In genomic region chr7:66434453-66434935, GRCm38 (mm10) we compare ENCODE assay signal across 9 mouse cellular contexts. TPM values are rescaled to one million over a fixed set of nuclear protein-coding genes. Genes with fewer than 3 reads are reported as not detected.
A peak's percentile ranks its signal among the peaks of the same experiment; 100 is the strongest.
DNase-seq lines count a peak whose midpoint lies in the region; ATAC-seq and TF ChIP-seq lines count a peak whose summit lies in the region.
"Had no signal": no experiment of that assay in that cellular context is flagged by ENCODE, and none has a peak within 500 bp of the region (broad histone marks: within the 10 kb centered on the region; RNA-seq: fewer than 3 reads in every experiment).

No protein-coding gene starts in this region.

- no peaks in the 10 kb centered on the region for H3K36me3 ChIP-seq in forebrain, postnatal 0 days (ENCODE audit: insufficient read depth)
- H3K36me3 ChIP-seq: embryonic facial prominence, embryonic 12.5 days had no signal

- peak; percentile 92 for TF ChIP-seq CTCF in forebrain, postnatal 0 days (IDR thresholded peaks at IDR 0.05; ENCODE audit: low read depth)

- H3K9ac ChIP-seq in forebrain, postnatal 0 days, result no peak overlapping the region
- H3K9ac ChIP-seq: embryonic facial prominence, embryonic 12.5 days had no signal

- 0 out of 2 replicates have a peak, but pooled peaks have one; percentile 49 for ATAC-seq in cerebellum, adult (ENCODE audit: insufficient number of reproducible peaks, low FRiP score, low TSS enrichment)
- ATAC-seq in forebrain, postnatal 0 days, result peak; percentile 76; the same call in 1 of the 2 replicates

- no peaks in the 10 kb centered on the region for H3K4me1 ChIP-seq in forebrain, postnatal 0 days (ENCODE audit: insufficient read depth)
- H3K4me1 ChIP-seq: embryonic facial prominence, embryonic 12.5 days had no signal

- H3K4me3 ChIP-seq in forebrain, postnatal 0 days (ENCODE audit: low read depth, low read length), result no peak overlapping the region
- H3K4me3 ChIP-seq: embryonic facial prominence, embryonic 12.5 days had no signal

- H3K4me2 ChIP-seq in forebrain, postnatal 0 days (ENCODE audit: low read depth), result no peak overlapping the region
- H3K4me2 ChIP-seq: embryonic facial prominence, embryonic 12.5 days had no signal

- no peak overlapping the region for H3K27ac ChIP-seq in forebrain, postnatal 0 days (ENCODE audit: low read depth, low read length)
- H3K27ac ChIP-seq: embryonic facial prominence, embryonic 12.5 days had no signal

- H3K9me3 ChIP-seq in forebrain, postnatal 0 days (ENCODE audit: low read length), result no peaks in the 10 kb centered on the region
- H3K9me3 ChIP-seq: embryonic facial prominence, embryonic 12.5 days had no signal

- 0 out of 2 replicates have a peak, but pooled peaks cover 2% of the 10 kb centered on the region for H3K27me3 ChIP-seq in forebrain, postnatal 0 days (ENCODE audit: insufficient read depth, low read length)

- 40% methylated on average over 10 of the region's 10 CpGs for WGBS in forebrain, postnatal 0 days

- intact Hi-C loops in left cerebral cortex, postnatal 36 days (cut with DNase I), result loop anchor here (1.0 kb wide), 1 partner anchor 227 kb away; no protein-coding TSS in a partner anchor

- peak; percentile 33 for DNase-seq in ovary, postnatal 10 days (ENCODE audit: low spot score)
- DNase-seq in ovary, adult 18-20 months (ENCODE audit: low spot score), result no peak
- peak; percentile 82 for DNase-seq in forebrain, postnatal 0 days
- peak; percentile 30 for DNase-seq in kidney, adult 11 months
- DNase-seq in left cerebral cortex, postnatal 36 days (ENCODE audit: low spot score in 2 of 2), result peak; percentile 43 to 66
- DNase-seq in naive thymus-derived CD4-positive, alpha-beta T cell, adult 2 months (ENCODE audit: low read depth), result peak; percentile 55
- peak; percentile 57 for DNase-seq in thymus, postnatal 0 days (ENCODE audit: low spot score)

RNA-seq across cellular contexts. Expression of gene Aldh1a3, which starts 7.2 kb away (rescaled TPM):
- 2.8 and 4.0 TPM in 2 replicates for total RNA-seq in forebrain, postnatal 0 days (2014; rRNA removed)
- polyA plus RNA-seq in forebrain, postnatal 0 days (2015; fragmentation: Nextera tagmentation; extraction: Ambion mirVana), result 3.2 and 3.3 TPM in 2 replicates
- 1 to 10 TPM in 1 of 2 experiments, under 1 TPM in 1; 0.95 to 1.4 TPM for total RNA-seq in left cerebral cortex, postnatal 36 days (2021)
- polyA plus RNA-seq in thymus, postnatal 0 days (2015; fragmentation: Nextera tagmentation; extraction: Ambion mirVana), result 2.6 and 2.9 TPM in 2 replicates

RNA-seq across cellular contexts. Expression of gene Lrrk1, which starts 46.3 kb away (rescaled TPM):
- total RNA-seq in forebrain, postnatal 0 days (2014; rRNA removed), result 3.1 and 3.3 TPM in 2 replicates
- 1.3 and 2.2 TPM in 2 replicates for polyA plus RNA-seq in forebrain, postnatal 0 days (2015; fragmentation: Nextera tagmentation; extraction: Ambion mirVana)
- 1 to 10 TPM; 4.0 to 5.8 TPM for total RNA-seq in left cerebral cortex, postnatal 36 days (2021)
- 9.6 and 10.1 TPM in 2 replicates for polyA plus RNA-seq in thymus, postnatal 0 days (2015; fragmentation: Nextera tagmentation; extraction: Ambion mirVana)
